Mouse (Mus musculus): ENCODE results near the gene Ccdc148.

Gene Ccdc148

DNA sequence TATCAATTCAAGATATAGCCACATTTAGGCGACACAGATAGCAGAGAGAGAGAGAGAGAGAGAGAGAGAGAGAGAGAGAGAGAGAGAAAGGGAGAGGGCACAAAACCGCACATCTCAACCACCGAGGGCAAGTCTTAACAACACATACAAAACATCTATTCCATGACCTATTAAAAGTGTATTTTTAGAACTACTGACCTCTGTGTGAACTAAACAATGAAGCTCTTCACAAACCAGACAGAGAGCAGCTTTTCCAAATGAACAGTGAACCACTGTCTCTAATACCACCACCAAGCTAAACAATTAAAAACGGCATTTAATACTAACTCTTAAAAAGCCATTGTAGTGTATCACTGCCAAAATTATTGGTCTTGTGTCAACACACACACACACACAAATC, 110.8 kb downstream of the Ccdc148 start:
- no peak for DNase-seq (ENCODE audit: low spot score)

DNA sequence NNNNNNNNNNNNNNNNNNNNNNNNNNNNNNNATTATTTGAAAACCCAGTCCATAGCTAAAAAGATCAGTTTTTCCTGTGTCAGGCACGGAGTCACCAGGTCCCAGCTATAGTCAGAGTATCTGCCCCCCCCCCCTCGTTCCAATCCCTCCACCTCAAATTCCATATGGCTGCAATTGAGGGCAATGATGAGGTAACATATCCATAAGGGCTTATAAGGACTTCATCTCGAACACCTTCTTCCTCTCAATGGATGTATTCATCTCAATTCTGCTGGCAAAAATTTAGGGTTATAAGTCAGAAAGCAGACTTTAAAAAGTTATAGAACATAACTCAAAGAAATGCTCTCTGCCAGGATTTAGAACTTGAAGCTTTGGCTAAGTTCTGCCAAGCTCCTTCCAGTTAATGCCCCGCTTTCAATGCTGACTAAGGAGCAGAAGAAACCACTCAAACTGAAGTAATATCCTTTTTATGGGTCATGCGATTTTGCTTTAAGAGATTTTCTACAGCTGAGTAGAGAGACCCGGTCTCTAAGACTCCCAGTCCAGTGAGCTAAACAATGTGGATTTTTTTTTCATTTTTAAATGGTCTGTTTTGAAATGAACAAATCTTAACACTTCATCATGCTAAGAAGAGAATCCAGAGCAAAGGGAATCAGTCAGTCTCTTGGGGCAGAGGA, 111.6 kb downstream of the Ccdc148 start:
- DNase-seq (ENCODE audit: low spot score) = no peak

DNA sequence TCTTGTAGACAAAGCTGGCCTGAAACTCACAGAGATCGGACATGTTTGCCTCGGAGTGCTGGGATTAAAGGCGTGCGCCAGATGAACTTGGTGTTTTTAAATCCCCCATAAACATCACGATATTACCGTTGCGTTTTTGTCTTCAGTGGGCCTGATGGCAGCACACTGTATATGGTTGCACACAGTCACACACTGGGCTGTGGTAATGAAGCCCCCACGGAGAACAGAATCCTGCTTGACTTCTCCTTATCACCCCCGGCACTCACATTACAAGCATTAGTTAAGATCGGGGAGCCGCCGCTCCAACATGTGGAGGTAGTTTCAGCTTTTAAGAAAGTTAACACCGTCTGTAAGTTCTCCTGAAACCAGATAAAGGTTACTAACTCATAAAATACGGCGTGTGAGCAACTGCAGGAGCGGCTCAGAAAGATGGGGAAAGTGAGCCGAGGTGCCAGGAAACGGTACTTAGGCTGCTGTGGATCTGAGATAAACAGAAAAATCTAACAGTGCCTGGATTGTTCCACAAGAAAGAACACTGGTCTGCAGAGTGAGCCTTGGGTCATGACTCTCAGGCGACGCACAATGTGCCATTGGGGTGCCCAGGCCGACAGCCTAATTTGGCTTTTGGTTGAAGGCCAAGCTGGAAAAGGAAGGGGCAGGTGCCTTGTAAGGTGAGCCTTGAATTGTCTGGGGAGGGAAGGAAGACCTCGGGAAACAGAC, 117.0 kb downstream of the Ccdc148 start:
- DNase-seq (ENCODE audit: low spot score) = no peak

DNA sequence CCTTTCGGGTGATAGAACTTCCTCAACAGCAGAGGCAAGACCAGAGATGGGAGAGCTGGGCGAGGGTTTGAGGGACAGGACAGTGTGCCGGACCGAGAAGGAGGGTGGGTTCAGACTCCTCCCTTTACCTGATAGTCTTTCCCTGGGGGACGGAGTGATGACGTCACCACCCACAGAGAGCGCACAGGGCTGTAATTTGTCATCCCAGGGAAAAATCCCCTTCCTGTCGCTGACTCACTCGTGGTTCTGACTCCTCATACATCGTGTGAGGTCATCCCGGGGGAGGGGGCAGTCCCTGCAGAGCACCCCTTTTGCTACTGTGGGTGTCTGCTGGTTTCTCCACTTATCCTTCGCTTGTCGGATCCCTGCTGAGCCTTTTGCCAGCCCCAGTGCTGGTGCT, 117.9 kb downstream of the Ccdc148 start:
- no peak for DNase-seq (ENCODE audit: low spot score)

- no peak for DNase-seq (ENCODE audit: low spot score)
These were observed 124.0 kb downstream of the Ccdc148 start for GRCm38 (mm10) chr2:59036433-59036832.

DNA sequence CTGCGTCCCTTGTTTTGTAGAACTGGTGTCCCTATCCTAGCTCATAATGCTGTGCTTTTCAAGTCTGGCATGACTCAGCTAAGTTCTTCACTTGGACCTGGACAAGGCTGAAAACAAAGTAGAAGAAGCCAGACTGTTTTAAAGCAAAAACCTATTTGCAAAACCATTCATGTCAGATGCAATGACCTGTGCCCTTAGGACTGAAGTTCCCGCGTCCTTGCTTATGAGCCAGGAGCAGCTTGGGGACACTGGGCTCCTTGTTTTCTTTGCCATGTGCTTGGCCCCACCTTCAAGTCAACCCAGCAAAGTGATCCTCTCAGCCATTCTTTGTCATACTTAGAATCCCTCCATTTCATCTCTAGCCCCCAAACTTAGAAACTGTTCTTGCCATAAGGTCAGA, 125.3 kb downstream of the Ccdc148 start:
- no peak for DNase-seq (ENCODE audit: low spot score)

DNA sequence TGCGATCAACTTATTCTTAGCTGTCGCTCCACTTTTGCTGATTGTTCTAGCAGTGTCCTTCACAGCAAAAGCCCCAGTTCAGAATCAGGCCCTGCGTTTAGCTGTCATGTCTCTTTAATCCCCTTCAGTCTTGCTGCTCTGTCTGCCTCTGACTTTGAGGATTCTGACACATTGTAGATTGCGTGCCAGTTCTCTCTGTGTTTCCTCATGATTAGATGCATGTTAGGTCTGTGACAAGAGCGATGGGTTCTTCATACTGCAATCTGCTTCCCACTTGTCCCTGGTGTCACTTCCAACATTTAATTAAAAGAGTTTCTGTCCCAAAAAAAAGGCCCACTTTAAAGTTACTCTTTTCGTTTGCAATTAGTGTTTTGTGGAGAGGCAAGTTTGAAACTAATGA, 126.2 kb downstream of the Ccdc148 start:
- DNase-seq (ENCODE audit: low spot score) = no peak

DNA sequence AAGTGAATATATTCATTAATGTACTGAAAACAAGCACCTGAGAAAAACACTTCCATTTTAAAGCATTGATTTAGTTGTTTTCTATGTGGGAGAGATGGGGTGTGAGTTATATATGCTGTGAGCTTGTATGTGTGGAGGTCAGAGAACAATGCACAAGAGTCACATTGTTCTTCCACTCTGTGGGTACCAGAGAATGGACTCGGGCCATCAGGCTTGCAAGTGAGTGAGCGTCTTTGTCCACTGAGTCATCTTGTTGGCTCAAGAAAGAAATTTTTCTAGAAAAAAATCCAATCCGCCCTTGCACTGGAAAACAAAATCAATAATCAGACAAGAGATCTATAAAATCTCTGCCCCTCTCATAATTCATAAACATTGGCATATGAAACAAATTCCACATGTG, 135.9 kb downstream of the Ccdc148 start:
- no peak for DNase-seq (ENCODE audit: low spot score)

DNA sequence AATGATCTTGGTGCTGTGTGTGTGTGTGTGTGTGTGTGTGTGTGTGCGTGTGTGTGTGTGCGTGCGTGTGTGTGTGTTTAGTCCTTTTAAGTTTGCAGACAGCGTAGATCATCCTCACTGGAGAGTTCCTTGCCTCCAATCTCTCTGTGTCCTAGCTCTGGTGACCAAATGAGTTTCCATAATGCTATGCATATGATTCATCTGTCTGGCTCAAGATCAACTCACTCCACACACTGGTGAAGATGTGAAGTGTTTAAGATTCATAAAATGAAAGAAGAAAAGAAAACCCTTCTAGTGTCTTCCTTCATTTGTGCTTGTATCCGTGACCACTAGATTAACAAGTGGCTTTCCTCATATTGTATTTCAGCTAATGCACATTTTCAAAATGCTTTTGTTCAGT, 153.1 kb downstream of the Ccdc148 start:
- no peak for DNase-seq (ENCODE audit: low spot score)

- DNase-seq (ENCODE audit: low spot score) = no peak
These were observed 153.7 kb downstream of the Ccdc148 start for GRCm38 (mm10) chr2:59006567-59007340.

DNA sequence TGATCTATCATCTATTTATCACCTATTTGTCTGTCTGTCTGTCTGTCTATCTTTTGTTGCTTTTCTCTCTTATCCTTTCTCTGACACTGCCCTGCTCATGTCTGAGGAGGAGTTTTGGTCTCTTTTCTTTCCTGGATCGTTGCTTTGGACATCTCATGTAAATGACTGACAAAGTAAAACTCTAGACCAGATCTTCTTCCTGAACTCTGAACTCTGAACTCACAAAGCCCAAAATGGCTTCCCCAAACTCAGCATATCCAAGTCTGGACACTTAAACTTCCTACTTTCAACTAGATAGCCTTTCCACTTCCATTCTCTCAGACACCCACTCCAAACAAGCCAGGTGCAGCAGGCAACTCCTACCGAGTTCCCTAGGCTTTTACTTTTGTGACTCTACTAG, 163.3 kb downstream of the Ccdc148 start:
- no peak for DNase-seq (ENCODE audit: low spot score)

DNA sequence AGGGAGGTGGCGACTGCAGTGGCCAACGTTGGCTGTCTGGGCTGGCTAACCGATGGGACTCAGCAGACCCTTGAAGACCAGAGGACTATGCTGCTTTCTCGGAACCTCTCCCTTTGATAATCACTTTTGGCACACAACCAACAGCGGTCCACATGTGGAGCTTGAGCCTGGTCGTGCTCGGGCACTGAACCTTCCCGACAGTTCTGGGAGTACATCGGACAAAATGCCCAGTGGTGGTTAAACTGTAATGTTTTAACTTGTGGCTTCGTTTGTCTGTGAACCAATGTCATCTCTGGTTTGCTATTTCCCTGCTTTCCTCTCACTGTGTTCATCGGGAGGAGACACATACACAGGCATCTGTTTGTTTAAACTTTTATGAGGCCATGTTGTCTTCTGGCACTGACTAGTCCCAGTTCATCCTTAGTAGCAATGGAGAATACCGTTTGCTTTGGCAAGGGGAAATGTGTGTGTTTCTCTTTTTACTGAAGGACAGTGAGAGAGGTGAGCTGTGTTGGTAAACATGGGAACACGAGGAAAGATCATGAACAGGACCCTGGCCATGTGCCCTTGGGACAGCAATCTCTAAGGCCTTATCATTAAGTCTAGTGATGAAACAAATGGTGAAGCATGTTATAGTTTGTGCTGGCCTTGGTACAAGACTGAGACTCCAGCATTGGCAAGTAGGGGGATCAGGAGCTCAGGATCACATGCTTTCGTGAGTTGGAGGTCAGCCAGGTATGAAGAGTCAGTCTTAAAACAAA, 167.9 kb downstream of the Ccdc148 start:
- DNase-seq (ENCODE audit: low spot score) = no peak

DNA sequence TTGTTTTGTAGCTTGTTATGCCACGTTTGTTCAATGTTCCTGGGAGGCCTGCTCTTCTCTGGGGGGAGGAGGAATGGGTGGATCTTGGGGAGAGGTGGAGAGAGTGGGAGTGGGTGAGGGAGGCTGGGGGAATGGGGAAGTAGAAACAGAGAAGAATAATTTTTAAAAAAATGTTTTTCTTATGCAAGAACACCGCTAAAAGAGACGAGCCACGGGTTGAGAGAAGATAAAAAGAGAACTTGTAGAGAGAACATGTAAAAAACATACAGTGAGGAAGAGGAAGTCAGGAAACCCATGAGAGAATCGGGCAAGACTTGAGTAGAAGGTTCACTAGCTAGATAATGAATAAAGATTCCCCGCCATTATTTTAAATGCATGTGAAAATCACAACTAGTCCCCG, 182.4 kb downstream of the Ccdc148 start:
- DNase-seq (ENCODE audit: low spot score) = no peak

DNA sequence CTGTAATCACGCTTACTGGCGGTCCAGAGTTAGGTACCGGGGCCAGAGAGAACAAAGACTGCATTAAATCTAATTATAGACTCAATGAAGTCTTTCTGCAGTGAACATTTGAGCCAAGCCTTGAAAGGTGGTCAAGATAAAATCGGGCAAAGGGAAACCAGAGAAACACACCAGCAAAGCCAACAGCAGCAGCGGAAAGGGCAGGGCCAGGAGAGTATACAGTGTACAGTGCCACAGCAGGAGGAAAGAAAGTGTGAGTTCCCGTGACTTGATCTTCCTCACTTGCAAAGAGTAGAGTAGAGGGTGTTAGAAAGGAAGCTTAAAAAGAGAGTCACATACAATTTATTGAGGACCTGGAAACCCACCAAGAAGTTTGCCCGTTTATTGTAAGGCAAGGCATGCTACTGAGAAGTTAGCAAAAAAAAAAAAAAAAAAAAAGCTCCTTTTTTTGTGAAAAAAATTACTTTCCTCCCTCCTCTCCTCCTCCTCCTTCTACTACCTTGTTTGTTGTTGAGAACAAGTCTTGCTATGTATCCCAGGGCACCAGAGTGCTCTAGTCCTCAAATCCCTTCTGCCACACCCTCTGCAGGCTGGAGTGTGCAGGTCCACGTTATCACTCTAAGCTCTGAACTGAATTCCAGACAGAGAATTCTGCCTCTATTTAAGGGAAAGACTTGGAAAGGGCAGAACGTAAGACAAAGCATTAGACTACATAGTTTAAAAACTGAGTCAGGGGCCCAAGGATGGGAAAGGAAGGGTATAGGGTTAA, 188.8 kb downstream of the Ccdc148 start:
- DNase-seq (ENCODE audit: low spot score) = no peak

GRCm38 (mm10) chr2:58956770-58957300, 203.6 kb downstream of the Ccdc148 start:
- DNase-seq (ENCODE audit: low spot score) = no peak

GRCm38 (mm10) chr2:58956351-58956750, 204.1 kb downstream of the Ccdc148 start:
- DNase-seq (ENCODE audit: low spot score) = no peak

DNA sequence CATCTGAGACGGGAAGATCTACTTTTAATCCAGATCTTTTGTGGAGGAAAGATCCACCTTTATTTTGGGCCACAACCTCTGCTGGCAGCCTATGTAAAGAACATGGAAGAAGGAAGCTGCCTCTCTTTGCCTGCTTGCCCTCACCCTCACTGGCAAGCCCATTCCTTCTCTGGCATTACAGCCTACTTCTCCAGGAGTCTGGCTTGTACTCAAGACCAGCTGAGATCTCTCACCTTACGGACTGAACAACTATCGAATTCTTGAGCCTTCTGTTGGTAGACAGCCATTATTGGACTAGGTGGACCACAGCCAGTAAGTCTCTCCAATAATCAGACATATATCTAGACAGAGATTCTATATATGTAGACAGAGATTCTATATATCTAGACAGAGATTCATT, 208.4 kb downstream of the Ccdc148 start:
- no peak for DNase-seq (ENCODE audit: low spot score)

DNA sequence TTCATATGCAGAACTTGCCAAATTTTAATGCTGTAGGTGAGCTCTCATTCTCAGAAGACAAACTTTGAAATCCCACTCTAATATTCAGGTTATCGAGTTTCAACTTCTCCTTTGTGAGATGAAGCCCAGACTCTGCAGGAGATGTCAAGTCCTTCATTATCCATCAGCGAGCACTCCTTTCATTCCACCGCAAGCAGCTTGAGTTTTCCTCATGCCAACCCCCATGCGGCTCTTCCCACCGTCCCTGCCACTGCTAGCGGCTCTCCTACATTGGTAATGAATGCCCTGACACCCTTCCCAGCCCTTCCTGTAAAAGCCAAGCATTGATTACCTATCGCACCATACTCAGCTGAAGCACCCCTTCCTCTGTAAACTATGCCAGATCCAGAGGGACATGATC, 211.7 kb downstream of the Ccdc148 start:
- no peak for DNase-seq (ENCODE audit: low spot score)

- DNase-seq (ENCODE audit: low spot score) = no peak
These were observed 219.1 kb downstream of the Ccdc148 start for GRCm38 (mm10) chr2:58941361-58941760.

- no peak for DNase-seq (ENCODE audit: low spot score)
These were observed 234.9 kb downstream of the Ccdc148 start for GRCm38 (mm10) chr2:58925551-58925950.

GRCm38 (mm10) chr2:58918351-58918750, 242.1 kb downstream of the Ccdc148 start:
- no peak for DNase-seq (ENCODE audit: low spot score)

Measured in c-Kit-positive CD71-positive TER-119-positive erythroid progenitor cells, embryonic 14.5 days (primary cell).